Mouse (Mus musculus): Measurements from ENCODE around the gene Hist1h3c. TPM values are rescaled to one million over a fixed set of nuclear protein-coding genes. Genes with fewer than 3 reads are reported as not detected.

Hist1h3c gene
- polyA plus RNA-seq, 1 experiment, result 6.1 TPM

- no peaks in the 10 kb centered on the region for H3K27me3 ChIP-seq (ENCODE audit: control insufficient read depth, insufficient read depth, insufficient read length)
Measured at GRCm38 (mm10) chr13:23738677-23739068, 6.7 kb downstream of the Hist1h3c start, which contains the start of gene Hist1h1c. Hist1h1c (plus strand) TSS chr13:23738808.

GRCm38 (mm10) chr13:23738041-23738440, 7.4 kb downstream of the Hist1h3c start:
- Histone ChIP-seq H3K36me3 (ENCODE audit: control insufficient read depth, insufficient read depth) (no peaks in the 10 kb centered on the region), H3K79me3 (ENCODE audit: low read depth) (peaks cover 1% of the 10 kb centered on the region), H3K4me3 (ENCODE audit: insufficient read depth, poor library complexity, severe bottlenecking) (no peak overlapping the region), H3K79me2 (ENCODE audit: control insufficient read depth, insufficient read depth) (no peaks in the 10 kb centered on the region), H3K27me3 (ENCODE audit: control insufficient read depth, insufficient read depth, insufficient read length) (no peaks in the 10 kb centered on the region), H3ac (ENCODE audit: control insufficient read depth, insufficient read length, low read depth) (no peak overlapping the region)
- TF ChIP-seq MAX (IDR thresholded peaks at IDR 0.05), result no peak
- TF ChIP-seq USF1 (IDR thresholded peaks at IDR 0.05; ENCODE audit: low read depth), result no peak
- TF ChIP-seq MYOG (IDR thresholded peaks at IDR 0.05; ENCODE audit: control insufficient read depth, extremely low read depth, insufficient read length), result no peak
- no peak for TF ChIP-seq CEBPB (IDR thresholded peaks at IDR 0.05; ENCODE audit: low read depth)
- no peak for TF ChIP-seq MYOD1 (IDR thresholded peaks at IDR 0.05; ENCODE audit: control insufficient read depth, insufficient read length, low read depth)
- no peak for TF ChIP-seq FOSL1 (IDR thresholded peaks at IDR 0.05; ENCODE audit: insufficient read depth, low read length, poor library complexity, severe bottlenecking)
- no peak for TF ChIP-seq CTCF (IDR thresholded peaks at IDR 0.05; ENCODE audit: control insufficient read depth, insufficient read depth, insufficient read length)

More at GRCm38 (mm10) chr13:23738677-23739068, 6.7 kb downstream of the Hist1h3c start, which contains the start of gene Hist1h1c:
- H3K79me3 ChIP-seq (ENCODE audit: low read depth), result peaks cover 1% of the 10 kb centered on the region
- H3ac ChIP-seq (ENCODE audit: control insufficient read depth, insufficient read length, low read depth), result peak within 1 kb of the TSS; percentile 49
- peak within 1 kb of the TSS; percentile 38 for H3K4me3 ChIP-seq (ENCODE audit: insufficient read depth, poor library complexity, severe bottlenecking)
- no peak for TF ChIP-seq CTCF (IDR thresholded peaks at IDR 0.05; ENCODE audit: control insufficient read depth, insufficient read depth, insufficient read length)
- H3K79me2 ChIP-seq (ENCODE audit: control insufficient read depth, insufficient read depth), result no peaks in the 10 kb centered on the region
- no peaks in the 10 kb centered on the region for H3K36me3 ChIP-seq (ENCODE audit: control insufficient read depth, insufficient read depth)

- no peaks in the 10 kb centered on the region for H3K79me2 ChIP-seq (ENCODE audit: control insufficient read depth, insufficient read depth)
- peaks cover 1% of the 10 kb centered on the region for H3K79me3 ChIP-seq (ENCODE audit: low read depth)
- H3K27me3 ChIP-seq (ENCODE audit: control insufficient read depth, insufficient read depth, insufficient read length), result no peaks in the 10 kb centered on the region
- H3K36me3 ChIP-seq (ENCODE audit: control insufficient read depth, insufficient read depth), result no peaks in the 10 kb centered on the region
- TF ChIP-seq CEBPB (IDR thresholded peaks at IDR 0.05; ENCODE audit: low read depth), result no peak
- TF ChIP-seq MAX (IDR thresholded peaks at IDR 0.05), result no peak
- TF ChIP-seq USF1 (IDR thresholded peaks at IDR 0.05; ENCODE audit: low read depth), result no peak
- TF ChIP-seq FOSL1 (IDR thresholded peaks at IDR 0.05; ENCODE audit: insufficient read depth, low read length, poor library complexity, severe bottlenecking), result no peak
- TF ChIP-seq MYOD1 (IDR thresholded peaks at IDR 0.05; ENCODE audit: control insufficient read depth, insufficient read length, low read depth), result no peak
- no peak for TF ChIP-seq CTCF (IDR thresholded peaks at IDR 0.05; ENCODE audit: control insufficient read depth, insufficient read depth, insufficient read length)
- TF ChIP-seq MYOG (IDR thresholded peaks at IDR 0.05; ENCODE audit: control insufficient read depth, extremely low read depth, insufficient read length), result no peak
- no peak overlapping the region for H3K4me3 ChIP-seq (ENCODE audit: insufficient read depth, poor library complexity, severe bottlenecking)
- no peak overlapping the region for H3ac ChIP-seq (ENCODE audit: control insufficient read depth, insufficient read length, low read depth)
Measured at GRCm38 (mm10) chr13:23737091-23737490, 8.3 kb downstream of the Hist1h3c start.

GRCm38 (mm10) chr13:23732156-23732804, 13.1 kb downstream of the Hist1h3c start:
- no peak overlapping the region for H3K4me3 ChIP-seq (ENCODE audit: insufficient read depth, poor library complexity, severe bottlenecking)
- H3K79me3 ChIP-seq (ENCODE audit: low read depth), result no peaks in the 10 kb centered on the region
- H3K36me3 ChIP-seq (ENCODE audit: control insufficient read depth, insufficient read depth), result no peaks in the 10 kb centered on the region
- H3K79me2 ChIP-seq (ENCODE audit: control insufficient read depth, insufficient read depth), result no peaks in the 10 kb centered on the region
- H3K27me3 ChIP-seq (ENCODE audit: control insufficient read depth, insufficient read depth, insufficient read length), result no peaks in the 10 kb centered on the region
- no peak overlapping the region for H3ac ChIP-seq (ENCODE audit: control insufficient read depth, insufficient read length, low read depth)
- no peak for TF ChIP-seq FOSL1 (IDR thresholded peaks at IDR 0.05; ENCODE audit: insufficient read depth, low read length, poor library complexity, severe bottlenecking)
- TF ChIP-seq USF1 (IDR thresholded peaks at IDR 0.05; ENCODE audit: low read depth), result peak; percentile 44
- TF ChIP-seq MYOD1 (IDR thresholded peaks at IDR 0.05; ENCODE audit: control insufficient read depth, insufficient read length, low read depth), result no peak
- TF ChIP-seq MAX (IDR thresholded peaks at IDR 0.05), result peak; percentile 63
- TF ChIP-seq CTCF (IDR thresholded peaks at IDR 0.05; ENCODE audit: control insufficient read depth, insufficient read depth, insufficient read length), result peak; percentile 25

DNA sequence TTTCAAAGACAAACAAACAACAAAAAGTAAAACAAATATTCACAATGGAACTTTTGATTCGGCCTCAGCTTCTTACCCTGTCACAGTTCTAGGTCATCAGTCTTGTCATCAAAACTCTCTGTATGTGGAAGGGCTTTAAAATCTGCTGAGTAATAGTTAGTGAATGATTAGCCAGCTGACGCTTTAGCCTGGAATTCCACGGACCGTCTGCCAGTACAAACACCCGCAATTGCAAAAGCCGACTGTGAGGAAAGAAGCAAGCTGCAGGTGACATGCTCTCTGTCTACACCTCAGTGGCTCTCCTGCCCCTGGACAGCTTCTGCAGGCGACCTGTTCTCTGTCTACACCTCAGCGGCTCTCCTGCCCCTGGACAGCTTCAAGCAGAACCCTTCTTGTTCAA, 14.9 kb downstream of the Hist1h3c start:
- TF ChIP-seq MAX (IDR thresholded peaks at IDR 0.05), result no peak
- no peak for TF ChIP-seq CTCF (IDR thresholded peaks at IDR 0.05; ENCODE audit: control insufficient read depth, insufficient read depth, insufficient read length)
- no peak for TF ChIP-seq FOSL1 (IDR thresholded peaks at IDR 0.05; ENCODE audit: insufficient read depth, low read length, poor library complexity, severe bottlenecking)
- TF ChIP-seq MYOG (IDR thresholded peaks at IDR 0.05; ENCODE audit: control insufficient read depth, extremely low read depth, insufficient read length), result no peak
- TF ChIP-seq CEBPB (IDR thresholded peaks at IDR 0.05; ENCODE audit: low read depth), result no peak
- no peak for TF ChIP-seq USF1 (IDR thresholded peaks at IDR 0.05; ENCODE audit: low read depth)
- no peak for TF ChIP-seq MYOD1 (IDR thresholded peaks at IDR 0.05; ENCODE audit: control insufficient read depth, insufficient read length, low read depth)
- no peaks in the 10 kb centered on the region for H3K79me3 ChIP-seq (ENCODE audit: low read depth)

DNA sequence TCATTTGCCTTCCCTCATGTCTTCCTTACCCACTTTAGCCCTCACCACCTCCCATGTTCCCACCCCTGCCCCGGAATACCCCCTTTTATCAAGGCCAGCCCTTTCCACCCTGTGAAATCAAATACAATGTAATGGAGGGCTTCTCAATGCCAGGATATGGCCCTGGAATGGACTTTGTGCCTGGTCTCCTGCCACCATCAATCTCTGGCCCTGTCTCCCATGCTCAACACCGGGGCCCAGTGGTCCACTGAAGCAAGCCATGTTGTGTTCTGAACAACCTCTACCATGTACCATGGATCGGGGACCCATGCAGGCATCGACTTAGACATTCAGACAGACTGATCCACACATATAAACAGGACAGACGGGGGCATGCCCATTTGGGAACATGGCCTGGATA, 15.7 kb downstream of the Hist1h3c start:
- H3ac ChIP-seq (ENCODE audit: control insufficient read depth, insufficient read length, low read depth), result no peak overlapping the region
- H3K27me3 ChIP-seq (ENCODE audit: control insufficient read depth, insufficient read depth, insufficient read length), result no peaks in the 10 kb centered on the region
- H3K79me2 ChIP-seq (ENCODE audit: control insufficient read depth, insufficient read depth), result no peaks in the 10 kb centered on the region
- H3K79me3 ChIP-seq (ENCODE audit: low read depth), result no peaks in the 10 kb centered on the region
- no peaks in the 10 kb centered on the region for H3K36me3 ChIP-seq (ENCODE audit: control insufficient read depth, insufficient read depth)
- no peak for TF ChIP-seq MYOG (IDR thresholded peaks at IDR 0.05; ENCODE audit: control insufficient read depth, extremely low read depth, insufficient read length)
- no peak for TF ChIP-seq USF1 (IDR thresholded peaks at IDR 0.05; ENCODE audit: low read depth)
- no peak for TF ChIP-seq MAX (IDR thresholded peaks at IDR 0.05)
- TF ChIP-seq CEBPB (IDR thresholded peaks at IDR 0.05; ENCODE audit: low read depth), result no peak
- TF ChIP-seq MYOD1 (IDR thresholded peaks at IDR 0.05; ENCODE audit: control insufficient read depth, insufficient read length, low read depth), result no peak
- no peak for TF ChIP-seq FOSL1 (IDR thresholded peaks at IDR 0.05; ENCODE audit: insufficient read depth, low read length, poor library complexity, severe bottlenecking)
- TF ChIP-seq CTCF (IDR thresholded peaks at IDR 0.05; ENCODE audit: control insufficient read depth, insufficient read depth, insufficient read length), result no peak
- no peak overlapping the region for H3K4me3 ChIP-seq (ENCODE audit: insufficient read depth, poor library complexity, severe bottlenecking)

More for the DNA sequence above, 14.9 kb downstream of the Hist1h3c start:
- H3K27me3 ChIP-seq (ENCODE audit: control insufficient read depth, insufficient read depth, insufficient read length), result no peaks in the 10 kb centered on the region
- H3K79me2 ChIP-seq (ENCODE audit: control insufficient read depth, insufficient read depth), result no peaks in the 10 kb centered on the region
- no peak overlapping the region for H3ac ChIP-seq (ENCODE audit: control insufficient read depth, insufficient read length, low read depth)
- no peaks in the 10 kb centered on the region for H3K36me3 ChIP-seq (ENCODE audit: control insufficient read depth, insufficient read depth)
- no peak overlapping the region for H3K4me3 ChIP-seq (ENCODE audit: insufficient read depth, poor library complexity, severe bottlenecking)
